Mouse (Mus musculus) neural tube, embryonic 13.5 days (tissue): Measurements from ENCODE around the gene Polr2a. TPM values are rescaled to one million over a fixed set of nuclear protein-coding genes. Genes with fewer than 3 reads are reported as not detected.
A peak's percentile ranks its signal among the peaks of the same experiment; 100 is the strongest.

Experiments
- ATAC-seq: fragments of 200-750 bp; cut with Nextera tagmentation; 2 replicates; pipeline ENCODE4 v1.8.0; 2017; ENCODE audit warnings: low read depth, mild to moderate bottlenecking, moderate TSS enrichment, moderate library complexity
- H3K27ac ChIP-seq: fragments of 300-500 bp; sonication (generic); replicated peaks from 2 replicates; pipeline ENCODE4 v1.5.1; 2015; ENCODE audit warnings: moderate library complexity, mild to moderate bottlenecking, inconsistent platforms
- H3K27me3 ChIP-seq: fragments of 300-500 bp; sonication (generic); 2 replicates; pipeline ENCODE4 v1.6.1; 2015; ENCODE audit warnings: mild to moderate bottlenecking, inconsistent platforms
- H3K36me3 ChIP-seq: fragments of 300-500 bp; sonication (generic); 2 replicates; pipeline ENCODE4 v1.6.1; 2015; ENCODE audit warnings: mild to moderate bottlenecking, inconsistent platforms
- H3K4me1 ChIP-seq: fragments of 300-500 bp; sonication (generic); replicated peaks from 2 replicates; pipeline ENCODE4 v1.6.1; 2015; ENCODE audit warnings: inconsistent platforms
- H3K4me2 ChIP-seq: fragments of 300-500 bp; sonication (generic); 2 replicates; pipeline ENCODE4 v1.6.1; 2015; ENCODE audit warnings: inconsistent platforms, mild to moderate bottlenecking, moderate library complexity
- H3K4me3 ChIP-seq: fragments of 300-500 bp; sonication (generic); 2 replicates; pipeline ENCODE4 v1.5.1; 2015; ENCODE audit warnings: mild to moderate bottlenecking, inconsistent platforms
- H3K9ac ChIP-seq: fragments of 300-500 bp; sonication (generic); 2 replicates; pipeline ENCODE4 v1.6.1; 2015; ENCODE audit warnings: moderate library complexity, mild to moderate bottlenecking, inconsistent platforms
- H3K9me3 ChIP-seq: fragments of 300-500 bp; sonication (generic); 2 replicates; pipeline ENCODE4 v1.6.1; 2016; ENCODE audit warnings: inconsistent platforms
- WGBS: fragments of 180-500 bp; shearing (Covaris S2); methylation state at CpG from one replicate; pipeline ENCODE4 v1.1.7; 2015; 5-methylcytosine and 5-hydroxymethylcytosine counted together
- polyA plus RNA-seq: library from polyadenylated mRNA; unstranded; fragments of >200 nt; fragmentation: Nextera tagmentation; extraction: Ambion mirVana; gene quantifications from 2 replicates; pipeline ENCODE4 v1.2.1, GENCODE M21; 2015

Gene Polr2a
- 22.9 and 27.2 TPM in 2 replicates for polyA plus RNA-seq

- under 1% methylated on average over 36 of the region's 36 CpGs for WGBS
- Histone ChIP-seq H3K9me3 (no peaks in the 10 kb centered on the region), H3K4me3 (peak within 1 kb of the TSS; percentile 63), H3K27ac (peak within 1 kb of the TSS; percentile 99), H3K4me1 (peaks cover 61% of the 10 kb centered on the region), H3K4me2 (peak within 1 kb of the TSS; percentile 92), H3K27me3 (no peaks in the 10 kb centered on the region), H3K9ac (peak within 1 kb of the TSS; percentile 92), H3K36me3 (no peaks in the 10 kb centered on the region)
- peak; percentile 97 for ATAC-seq
Measured at GRCm38 (mm10) chr11:69758478-69758970, at the start of gene Polr2a. Polr2a (minus strand) TSS chr11:69758637.

- H3K9ac ChIP-seq = no peak overlapping the region
- H3K4me3 ChIP-seq = no peak overlapping the region
- no peaks in the 10 kb centered on the region for H3K9me3 ChIP-seq
- H3K27me3 ChIP-seq = peaks cover 38% of the 10 kb centered on the region
- no peak overlapping the region for H3K27ac ChIP-seq
- peaks cover 29% of the 10 kb centered on the region for H3K4me1 ChIP-seq
- no peak for ATAC-seq
- no peak overlapping the region for H3K4me2 ChIP-seq
- H3K36me3 ChIP-seq = no peaks in the 10 kb centered on the region
- WGBS = 76% methylated on average over 2 of the region's 2 CpGs
Measured at GRCm38 (mm10) chr11:69807641-69808040, 49.2 kb upstream of the Polr2a start.

GRCm38 (mm10) chr11:69806378-69806777 is 47.9 kb upstream of the Polr2a start:
- 87% methylated on average over 4 of the region's 4 CpGs for WGBS

GRCm38 (mm10) chr11:69804972-69805909 is 46.8 kb upstream of the Polr2a start, which contains the start of gene Tmem102:
Tmem102 (minus strand) TSS chr11:69805624.
- no peaks in the 10 kb centered on the region for H3K36me3 ChIP-seq
- peak within 1 kb of the TSS; percentile 60 for H3K4me3 ChIP-seq
- peaks cover 51% of the 10 kb centered on the region for H3K4me1 ChIP-seq
- peak within 1 kb of the TSS; percentile 96 for H3K4me2 ChIP-seq
- no peak within 1 kb of the TSS for H3K27ac ChIP-seq
- WGBS = 5% methylated on average over 29 of the region's 29 CpGs
- peak within 1 kb of the TSS; percentile 6; the same call in 1 of the 2 replicates for H3K9ac ChIP-seq
- no peak for ATAC-seq
- peaks cover 42% of the 10 kb centered on the region for H3K27me3 ChIP-seq
- H3K9me3 ChIP-seq = no peaks in the 10 kb centered on the region

More at GRCm38 (mm10) chr11:69806378-69806777, 47.9 kb upstream of the Polr2a start:
- no peaks in the 10 kb centered on the region for H3K36me3 ChIP-seq
- no peak overlapping the region for H3K4me3 ChIP-seq
- no peak overlapping the region for H3K27ac ChIP-seq
- H3K4me1 ChIP-seq = peaks cover 41% of the 10 kb centered on the region
- no peaks in the 10 kb centered on the region for H3K9me3 ChIP-seq
- H3K9ac ChIP-seq = no peak overlapping the region
- H3K27me3 ChIP-seq = peaks cover 42% of the 10 kb centered on the region
- no peak overlapping the region for H3K4me2 ChIP-seq
- no peak for ATAC-seq

GRCm38 (mm10) chr11:69804652-69804940 is 46.2 kb upstream of the Polr2a start:
- Histone ChIP-seq H3K4me1 (peaks cover 57% of the 10 kb centered on the region), H3K27ac (no peak overlapping the region), H3K36me3 (no peaks in the 10 kb centered on the region), H3K9me3 (no peaks in the 10 kb centered on the region), H3K4me3 (peak overlapping the region; percentile 60), H3K4me2 (peak overlapping the region; percentile 96), H3K27me3 (peaks cover 42% of the 10 kb centered on the region), H3K9ac (peak overlapping the region; percentile 6; the same call in 1 of the 2 replicates)
- no peak for ATAC-seq
- 5% methylated on average over 12 of the region's 12 CpGs for WGBS

GRCm38 (mm10) chr11:69803786-69804651 is 45.6 kb upstream of the Polr2a start:
- Histone ChIP-seq H3K9me3 (no peaks in the 10 kb centered on the region), H3K27me3 (peaks cover 42% of the 10 kb centered on the region), H3K27ac (peak overlapping the region; percentile 82), H3K36me3 (no peaks in the 10 kb centered on the region), H3K4me2 (peak overlapping the region; percentile 96), H3K4me3 (peak overlapping the region; percentile 60), H3K4me1 (peaks cover 63% of the 10 kb centered on the region), H3K9ac (peak overlapping the region; percentile 82)
- ATAC-seq = peak; percentile 20
- WGBS = under 1% methylated on average over 60 of the region's 60 CpGs

GRCm38 (mm10) chr11:69803328-69803727 is 44.9 kb upstream of the Polr2a start:
- H3K4me1 ChIP-seq = peaks cover 69% of the 10 kb centered on the region
- H3K9ac ChIP-seq = peak overlapping the region; percentile 82

GRCm38 (mm10) chr11:69802648-69803105 is 44.2 kb upstream of the Polr2a start:
- Histone ChIP-seq H3K4me2 (peak overlapping the region; percentile 96), H3K36me3 (0 out of 2 replicates have a peak, but pooled peaks cover under 1% of the 10 kb centered on the region), H3K9me3 (no peaks in the 10 kb centered on the region), H3K9ac (peak overlapping the region; percentile 82), H3K4me1 (peaks cover 72% of the 10 kb centered on the region), H3K27me3 (peaks cover 47% of the 10 kb centered on the region), H3K4me3 (peak overlapping the region; percentile 60), H3K27ac (peak overlapping the region; percentile 82)
- ATAC-seq = peak; percentile 12; the same call in 1 of the 2 replicates
- under 1% methylated on average over 33 of the region's 33 CpGs for WGBS

More at GRCm38 (mm10) chr11:69803328-69803727, 44.9 kb upstream of the Polr2a start:
- Histone ChIP-seq H3K4me2 (peak overlapping the region; percentile 96), H3K36me3 (no peaks in the 10 kb centered on the region), H3K27me3 (peaks cover 42% of the 10 kb centered on the region), H3K4me3 (peak overlapping the region; percentile 60), H3K27ac (peak overlapping the region; percentile 82), H3K9me3 (no peaks in the 10 kb centered on the region)
- under 1% methylated on average over 12 of the region's 12 CpGs for WGBS
- ATAC-seq = no peak

GRCm38 (mm10) chr11:69801379-69801977 is 43.0 kb upstream of the Polr2a start, which contains the start of gene Fgf11:
Fgf11 (minus strand) TSS chr11:69801857.
- peaks cover 47% of the 10 kb centered on the region for H3K27me3 ChIP-seq

GRCm38 (mm10) chr11:69800392-69801197 is 42.2 kb upstream of the Polr2a start:
- H3K27me3 ChIP-seq = peaks cover 44% of the 10 kb centered on the region
- H3K27ac ChIP-seq = peak overlapping the region; percentile 94
- H3K4me2 ChIP-seq = peak overlapping the region; percentile 96
- peak overlapping the region; percentile 82 for H3K9ac ChIP-seq
- peak; percentile 72 for ATAC-seq
- peaks cover 78% of the 10 kb centered on the region for H3K4me1 ChIP-seq
- H3K9me3 ChIP-seq = no peaks in the 10 kb centered on the region
- 0 out of 2 replicates have a peak, but pooled peaks cover 4% of the 10 kb centered on the region for H3K36me3 ChIP-seq
- under 1% methylated on average over 36 of the region's 36 CpGs for WGBS
- peak overlapping the region; percentile 60 for H3K4me3 ChIP-seq

More at GRCm38 (mm10) chr11:69801379-69801977, 43.0 kb upstream of the Polr2a start, which contains the start of gene Fgf11:
- 2% methylated on average over 33 of the region's 33 CpGs for WGBS
- H3K27ac ChIP-seq = peak within 1 kb of the TSS; percentile 94
- 0 out of 2 replicates have a peak, but pooled peaks have one; percentile 1 for ATAC-seq
- H3K9ac ChIP-seq = peak within 1 kb of the TSS; percentile 82
- peak within 1 kb of the TSS; percentile 60 for H3K4me3 ChIP-seq
- no peaks in the 10 kb centered on the region for H3K9me3 ChIP-seq
- peak within 1 kb of the TSS; percentile 96 for H3K4me2 ChIP-seq
- H3K36me3 ChIP-seq = 0 out of 2 replicates have a peak, but pooled peaks cover 4% of the 10 kb centered on the region
- H3K4me1 ChIP-seq = peaks cover 72% of the 10 kb centered on the region
